Mouse (Mus musculus): ENCODE results near the gene Rprd2.

The Rprd2 gene

GRCm38 (mm10) chr3:95739353-95740104 lies 79.1 kb downstream of the Rprd2 start, which contains the start of gene Ecm1:
Gene Ecm1 (minus strand): TSS chr3:95739569.
- no peak for DNase-seq (ENCODE audit: low read depth, low spot score)

DNA sequence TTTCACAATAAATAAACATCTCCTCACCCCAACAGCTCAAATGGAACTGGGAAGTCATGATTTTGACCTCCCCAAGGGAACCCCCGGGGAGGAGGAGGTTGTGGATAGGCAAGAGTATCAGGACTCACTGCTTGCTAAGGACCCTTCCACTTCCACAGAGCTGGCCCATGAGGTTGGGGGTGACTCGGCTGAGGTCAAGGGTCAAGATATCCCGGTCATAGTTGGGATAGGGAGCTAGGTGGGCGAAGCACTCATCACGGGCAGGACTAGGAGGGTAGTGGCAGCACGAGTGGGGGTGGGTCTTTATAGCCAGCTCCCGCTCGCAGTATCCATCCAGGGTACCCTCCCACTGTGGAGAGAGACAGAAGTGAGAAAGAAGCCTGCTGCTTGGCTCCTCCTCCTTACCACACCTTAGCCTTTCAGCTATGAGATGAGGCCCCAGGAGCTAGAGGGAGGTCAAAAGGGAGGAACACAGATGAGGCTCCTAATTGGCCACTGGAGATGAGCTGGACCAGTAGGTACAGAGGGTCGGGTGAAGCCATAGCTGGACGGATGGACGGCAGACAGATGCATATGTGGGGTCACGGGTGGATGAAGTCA lies 83.5 kb downstream of the Rprd2 start:
- DNase-seq (ENCODE audit: low read depth, low spot score): no peak

- no peak for DNase-seq (ENCODE audit: low read depth, low spot score)
Measured at GRCm38 (mm10) chr3:95734092-95734702, 84.5 kb downstream of the Rprd2 start.

GRCm38 (mm10) chr3:95732744-95733521 lies 85.7 kb downstream of the Rprd2 start:
- no peak for DNase-seq (ENCODE audit: low read depth, low spot score)

- DNase-seq (ENCODE audit: low read depth, low spot score): no peak
Measured at GRCm38 (mm10) chr3:95732297-95732696, 86.4 kb downstream of the Rprd2 start.

GRCm38 (mm10) chr3:95731802-95732201 lies 86.9 kb downstream of the Rprd2 start:
- no peak for DNase-seq (ENCODE audit: low read depth, low spot score)

GRCm38 (mm10) chr3:95730431-95730830 lies 88.2 kb downstream of the Rprd2 start:
- DNase-seq (ENCODE audit: low read depth, low spot score): peak; percentile 38

- no peak for DNase-seq (ENCODE audit: low read depth, low spot score)
Measured at GRCm38 (mm10) chr3:95728906-95729305, 89.8 kb downstream of the Rprd2 start.

DNA sequence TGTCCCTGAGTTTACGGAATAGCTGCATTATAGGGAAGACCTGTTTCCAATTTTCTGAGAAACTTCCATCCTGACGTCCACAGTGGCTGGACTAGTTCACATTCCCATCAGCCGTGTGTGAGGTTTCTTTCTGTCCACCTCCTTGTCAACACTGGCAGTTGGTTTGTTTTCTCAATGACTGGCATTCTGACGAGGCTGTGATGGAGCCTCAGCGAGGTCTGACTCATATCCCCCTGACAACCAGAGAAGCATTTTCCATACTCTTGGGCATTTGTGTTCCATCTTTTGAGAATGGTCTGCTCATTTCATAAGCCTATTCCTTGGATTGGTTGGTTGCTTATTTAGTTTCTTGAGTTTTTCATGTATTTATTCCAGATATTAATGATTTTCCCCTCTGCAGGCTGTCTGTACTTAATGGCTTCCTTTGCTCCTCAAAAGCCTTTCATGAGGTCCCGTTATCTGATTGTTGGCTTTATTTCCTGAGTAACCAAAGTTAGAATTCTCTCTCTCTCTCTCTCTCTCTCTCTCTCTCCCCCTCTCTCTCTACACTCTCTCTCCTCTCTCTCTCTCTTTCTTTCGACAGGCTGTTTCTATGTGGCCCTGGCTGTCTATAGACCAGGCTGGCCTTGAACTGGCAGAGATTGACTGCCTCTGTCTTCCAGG lies 91.8 kb downstream of the Rprd2 start:
- no peak for DNase-seq (ENCODE audit: low read depth, low spot score)

DNA sequence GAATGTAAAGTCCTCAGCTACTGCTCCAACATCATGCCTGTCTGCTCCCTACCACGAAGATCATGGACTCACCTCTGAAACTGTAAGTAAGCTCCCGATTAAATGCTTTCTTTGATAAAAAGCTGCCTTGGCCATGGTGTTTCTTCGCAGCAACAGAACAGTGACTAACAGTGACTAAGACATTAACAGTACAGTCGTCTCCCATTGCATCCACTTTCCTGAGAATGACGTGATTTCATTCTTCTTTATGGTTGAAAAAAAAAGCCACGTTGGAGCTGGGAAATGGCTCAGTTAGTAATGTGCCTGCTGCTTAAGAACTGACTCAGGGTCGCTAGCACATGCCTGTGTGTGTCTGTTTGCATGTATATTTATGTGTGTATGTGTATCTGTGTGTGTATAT lies 92.8 kb downstream of the Rprd2 start:
- no peak for DNase-seq (ENCODE audit: low read depth, low spot score)

- no peak for DNase-seq (ENCODE audit: low read depth, low spot score)
Measured at GRCm38 (mm10) chr3:95722386-95722785, 96.3 kb downstream of the Rprd2 start.

- no peak for DNase-seq (ENCODE audit: low read depth, low spot score)
Measured at GRCm38 (mm10) chr3:95718153-95718552, 100.5 kb downstream of the Rprd2 start.

- DNase-seq (ENCODE audit: low read depth, low spot score): no peak
Measured at GRCm38 (mm10) chr3:95716075-95716474, 102.6 kb downstream of the Rprd2 start.

All from mesoderm, embryonic 11.5 days (tissue).